Mouse (Mus musculus) spleen, postnatal 4 days (tissue): ENCODE measurements around the gene Zp1.

ENCODE experiments used
- DNase-seq, 2 experiments: peaks; one replicate each; pipeline ENCODE4 v3.0.0; 2022; ENCODE audit warnings: low spot score in 2 of 2

Zp1 gene

DNA sequence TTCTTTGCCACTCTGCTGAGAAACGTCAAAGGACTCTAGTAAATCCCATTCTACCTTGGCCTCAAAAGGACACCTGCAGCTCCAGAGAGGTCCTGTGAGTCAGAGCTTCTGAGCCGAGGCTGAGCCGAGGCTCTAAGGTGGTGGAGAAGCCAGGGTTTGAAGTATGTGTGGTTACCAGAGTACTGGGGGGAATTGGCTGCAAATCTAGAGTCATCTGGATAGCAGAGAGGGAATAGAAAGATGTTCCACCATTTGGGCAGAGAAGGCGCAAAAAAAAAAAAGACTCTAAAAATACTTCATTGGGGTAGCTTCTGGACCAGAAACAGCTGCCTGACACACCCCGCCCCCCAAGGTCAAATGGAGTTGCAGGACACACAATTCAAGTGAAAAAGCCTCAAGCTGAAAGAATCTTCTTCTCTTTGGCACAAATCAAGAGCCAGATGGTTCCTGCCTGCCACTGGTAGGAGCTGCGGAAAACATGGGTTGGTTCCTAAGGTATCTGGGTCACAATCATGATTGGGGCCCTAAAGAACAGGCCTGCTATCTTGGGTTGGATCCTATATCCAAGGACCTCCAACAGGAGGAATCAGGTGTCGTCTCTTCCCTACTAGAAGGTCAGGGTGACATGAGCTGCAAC is 42.1 kb downstream of the Zp1 start:
- DNase-seq = peak in 1 of 2 experiments; percentile 52

- no peak for DNase-seq
These were observed 49.0 kb downstream of the Zp1 start for GRCm38 (mm10) chr19:10871328-10871961.

- DNase-seq = no peak
These were observed 49.8 kb downstream of the Zp1 start for GRCm38 (mm10) chr19:10870676-10871075.

DNA sequence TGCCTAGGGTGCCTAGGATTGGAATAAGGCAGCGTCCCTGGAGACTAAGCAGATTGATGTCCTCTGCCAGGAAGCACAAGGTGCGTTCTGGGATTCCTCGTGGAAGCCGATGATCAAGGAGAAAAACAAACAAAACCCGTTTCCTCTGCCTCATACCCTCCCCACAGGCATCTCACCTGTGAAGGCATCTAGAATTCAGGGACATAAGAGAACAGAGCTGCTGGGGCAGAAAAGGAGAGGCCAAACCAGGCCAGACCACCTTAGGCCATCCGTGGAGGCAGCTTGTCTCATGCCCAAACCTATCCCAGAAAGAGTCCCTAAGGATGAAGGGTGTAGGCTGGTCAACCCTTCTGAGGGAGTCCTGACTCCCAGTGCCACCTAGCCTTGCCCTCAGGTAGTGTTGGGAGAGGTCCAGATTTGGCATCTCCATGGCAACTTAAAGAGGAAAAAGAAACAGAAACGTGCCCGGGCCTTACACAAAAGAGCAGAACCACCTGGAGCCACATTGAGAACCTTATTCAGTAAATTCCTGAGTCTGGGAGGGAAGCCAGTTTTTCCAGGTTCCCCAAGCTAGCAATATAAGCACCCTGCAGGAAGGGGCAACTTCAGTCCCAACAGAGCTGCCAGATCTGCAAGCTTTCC is 50.4 kb downstream of the Zp1 start, which contains the start of gene Tmem132a:
Gene Tmem132a (minus strand): TSS at position 55 of the 642 bp plus-strand sequence.
- no peak for DNase-seq

GRCm38 (mm10) chr19:10869241-10869885 is 51.1 kb downstream of the Zp1 start:
- no peak for DNase-seq

GRCm38 (mm10) chr19:10868623-10869141 is 51.8 kb downstream of the Zp1 start:
- DNase-seq = no peak

GRCm38 (mm10) chr19:10867946-10868622 is 52.3 kb downstream of the Zp1 start:
- peak in 1 of 2 experiments; percentile 53 for DNase-seq

DNA sequence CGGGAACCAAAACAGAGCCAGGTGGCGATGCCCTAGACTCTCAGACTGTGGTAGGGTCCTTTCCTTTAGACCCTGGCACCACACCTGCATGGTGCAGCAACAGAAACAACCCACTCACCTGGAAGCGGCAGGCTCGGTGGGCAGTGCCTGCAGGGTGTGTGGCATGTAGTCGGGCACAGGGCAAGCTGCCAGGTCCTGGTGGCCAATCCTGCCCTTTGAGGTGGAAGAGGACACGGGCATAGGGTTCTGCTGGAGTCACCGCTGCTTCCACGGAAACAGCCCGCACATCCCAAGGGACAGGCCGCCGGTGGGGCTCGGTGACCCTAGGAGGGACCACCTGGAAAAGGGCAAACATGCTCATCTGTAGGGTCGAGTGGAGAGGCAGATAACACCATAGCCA is 54.1 kb downstream of the Zp1 start:
- no peak for DNase-seq
